Mouse (Mus musculus) ES-E14 (cell line): ENCODE results near the gene Armcx3.
A peak's percentile ranks its signal among the peaks of the same experiment; 100 is the strongest.

Experiments
- CHD2 ChIP-seq: IDR thresholded peaks from 2 replicates; pipeline ENCODE4 v1.6.1; 2014; ENCODE audit warnings: mild to moderate bottlenecking, low read depth, low read length, inconsistent platforms
- HCFC1 ChIP-seq: IDR thresholded peaks from 2 replicates; pipeline ENCODE4 v1.6.1; 2012; ENCODE audit warnings: low read length, inconsistent platforms, borderline replicate concordance; ENCODE audit not compliant: insufficient read depth
- ZC3H11A ChIP-seq: IDR thresholded peaks from 2 replicates; pipeline ENCODE4 v1.6.1; 2012; ENCODE audit warnings: low read depth, mild to moderate bottlenecking, inconsistent platforms, low read length, borderline replicate concordance
- ZNF384 ChIP-seq: IDR thresholded peaks from 2 replicates; pipeline ENCODE4 v1.6.1; 2012; ENCODE audit warnings: low read depth, low read length, inconsistent platforms

- TF ChIP-seq HCFC1 (no peak), ZC3H11A (peak; percentile 66), CHD2 (no peak), ZNF384 (no peak)
Observed at GRCm38 (mm10) chrX:134746459-134746858, 9.9 kb upstream of the Armcx3 start.
